Mouse (Mus musculus) central nervous system, embryonic 11.5 days (tissue): ENCODE results near the gene Mapk8ip2. TPM values are rescaled to one million over a fixed set of nuclear protein-coding genes. Genes with fewer than 3 reads are reported as not detected.

Experiments
- polyA plus RNA-seq: library from polyadenylated mRNA; depleted of rRNA; stranded (reverse); fragments of >200 nt; gene quantifications from 2 replicates; pipeline ENCODE4 v1.2.3, GENCODE M21; 2012; rRNA removed

Gene Mapk8ip2
- 25.4 and 34.2 TPM in 2 replicates for polyA plus RNA-seq

GRCm38 (mm10) chr15:89453865-89454478 lies at the start of gene Mapk8ip2:
Gene Mapk8ip2, plus strand, starts transcription at chr15:89453913.

GRCm38 (mm10) chr15:89410118-89410517 lies 43.6 kb upstream of the Mapk8ip2 start, which contains the start of gene Syce3:
Gene Syce3, minus strand, starts transcription at chr15:89410503.

GRCm38 (mm10) chr15:89425711-89426121 lies 28.0 kb upstream of the Mapk8ip2 start, which contains the start of gene Cpt1b:
Gene Cpt1b, minus strand, starts transcription at chr15:89425863.

GRCm38 (mm10) chr15:89429352-89430221 lies 24.1 kb upstream of the Mapk8ip2 start, which contains the start of the genes C730034F03Rik, Gm44502 and Chkb:
Gene C730034F03Rik, plus strand, starts transcription at chr15:89429589.
Gene Gm44502, minus strand, starts transcription at chr15:89429696.
Gene Chkb, minus strand, starts transcription at chr15:89429908.

DNA sequence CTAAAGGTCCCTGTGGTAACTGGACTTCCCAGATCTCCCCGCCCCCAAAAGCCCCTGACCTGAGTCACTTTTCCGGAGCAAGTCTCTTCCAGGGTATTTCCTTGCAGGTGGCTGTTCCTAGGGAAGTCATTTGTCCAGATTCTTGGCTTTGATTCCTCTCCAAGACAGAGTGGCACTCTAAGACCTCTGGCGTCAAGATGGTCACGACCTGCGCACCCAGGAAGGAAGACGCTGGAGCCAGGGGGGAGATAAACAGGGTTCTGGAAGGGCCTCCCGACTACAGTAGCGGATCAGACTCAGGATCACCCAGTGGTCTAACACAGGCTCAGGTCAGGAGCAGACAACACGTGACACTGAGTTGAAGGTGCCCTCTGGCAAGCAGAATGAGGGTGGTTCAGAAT lies 23.4 kb downstream of the Mapk8ip2 start, which contains the start of gene Arsa:
Gene Arsa (minus strand): TSS at position 335 of the 401 bp plus-strand sequence.

GRCm38 (mm10) chr15:89498961-89499688 lies 45.4 kb downstream of the Mapk8ip2 start, which contains the start of gene Shank3:
Gene Shank3, plus strand, starts transcription at chr15:89499623.

Other genes with a start within 250 kb of the Mapk8ip2 start
- 74.0 and 92.8 TPM in 2 replicates for gene Ppp6r2, start 242.4 kb upstream of the Mapk8ip2 start, polyA plus RNA-seq
- gene Sbf1, start 138.6 kb upstream of the Mapk8ip2 start, polyA plus RNA-seq, result 144 and 184 TPM in 2 replicates
- 0.16 and 0.50 TPM in 2 replicates for gene Adm2, start 131.2 kb upstream of the Mapk8ip2 start, polyA plus RNA-seq
- 0.10 and 0.11 TPM in 2 replicates for gene Miox, start 119.5 kb upstream of the Mapk8ip2 start, polyA plus RNA-seq
- 33.1 and 38.1 TPM in 2 replicates for gene Lmf2, start 98.3 kb upstream of the Mapk8ip2 start, polyA plus RNA-seq
- 124 and 153 TPM in 2 replicates for gene Ncaph2, start 98.2 kb upstream of the Mapk8ip2 start, polyA plus RNA-seq
- gene Sco2, start 80.1 kb upstream of the Mapk8ip2 start, polyA plus RNA-seq, result 13.7 and 16.9 TPM in 2 replicates
- 1.4 TPM in 2 replicates for gene Tymp, start 76.9 kb upstream of the Mapk8ip2 start, polyA plus RNA-seq
- gene Odf3b, start 74.6 kb upstream of the Mapk8ip2 start, polyA plus RNA-seq, result 0.43 and 0.58 TPM in 2 replicates
- not detected in 2 replicates for gene Klhdc7b, start 69.0 kb upstream of the Mapk8ip2 start, polyA plus RNA-seq
- not detected in 2 replicates for gene Syce3, start 43.4 kb upstream of the Mapk8ip2 start, polyA plus RNA-seq
- gene Cpt1b, start 28.1 kb upstream of the Mapk8ip2 start, polyA plus RNA-seq, result 8.1 and 8.8 TPM in 2 replicates
- 1.9 and 2.7 TPM in 2 replicates for gene C730034F03Rik, start 24.3 kb upstream of the Mapk8ip2 start, polyA plus RNA-seq
- 0.47 and 0.48 TPM in 2 replicates for gene Gm44502, start 24.2 kb upstream of the Mapk8ip2 start, polyA plus RNA-seq
- 66.9 and 96.2 TPM in 2 replicates for gene Chkb, start 24.0 kb upstream of the Mapk8ip2 start, polyA plus RNA-seq
- 11.8 and 13.7 TPM in 2 replicates for gene Arsa, start 23.5 kb downstream of the Mapk8ip2 start, polyA plus RNA-seq
- 14.4 and 14.9 TPM in 2 replicates for gene Shank3, start 45.7 kb downstream of the Mapk8ip2 start, polyA plus RNA-seq
- 1.6 and 2.4 TPM in 2 replicates for gene Acr, start 114.4 kb downstream of the Mapk8ip2 start, polyA plus RNA-seq
- gene Rabl2, start 138.0 kb downstream of the Mapk8ip2 start, polyA plus RNA-seq, result 65.9 and 78.0 TPM in 2 replicates